Mouse (Mus musculus) ES-Bruce4 (cell line): Measurements from ENCODE around the gene Gm10570. TPM values are rescaled to one million over a fixed set of nuclear protein-coding genes. Genes with fewer than 3 reads are reported as not detected.

Source experiments
- H3K27ac ChIP-seq: 2 replicates; pipeline ENCODE4 v1.5.1; 2012; ENCODE audit warnings: low read length, inconsistent platforms; ENCODE audit not compliant: insufficient read depth
- H3K27me3 ChIP-seq: 2 replicates; pipeline ENCODE4 v1.6.1; 2012; ENCODE audit warnings: mild to moderate bottlenecking, low read length, inconsistent platforms; ENCODE audit not compliant: control insufficient read depth, poor library complexity, insufficient read depth, severe bottlenecking
- H3K36me3 ChIP-seq: 2 replicates; pipeline ENCODE4 v1.6.1; 2012; ENCODE audit warnings: inconsistent platforms, mild to moderate bottlenecking, low read length, moderate library complexity; ENCODE audit not compliant: control insufficient read depth, poor library complexity, insufficient read depth, severe bottlenecking
- H3K4me1 ChIP-seq: one replicate; pipeline ENCODE4 v1.8.1; 2011; ENCODE audit warnings: low read length; ENCODE audit not compliant: control insufficient read depth, insufficient read depth
- H3K4me3 ChIP-seq: 2 replicates; pipeline ENCODE4 v1.5.1; 2011; ENCODE audit warnings: low read depth, mild to moderate bottlenecking, low read length
- H3K9ac ChIP-seq: 2 replicates; pipeline ENCODE4 v1.6.1; 2012; ENCODE audit warnings: low read depth, mild to moderate bottlenecking, inconsistent platforms; ENCODE audit not compliant: poor library complexity, severe bottlenecking
- H3K9me3 ChIP-seq: replicated peaks from 2 replicates; pipeline ENCODE4 v1.6.1; 2012; ENCODE audit warnings: mild to moderate bottlenecking, low read length, inconsistent platforms; ENCODE audit not compliant: control insufficient read depth, poor library complexity, insufficient read depth, severe bottlenecking
- CTCF ChIP-seq: IDR thresholded peaks from one replicate; pipeline ENCODE4 v1.8.1; 2011; ENCODE audit warnings: low read depth, low read length
- EP300 ChIP-seq: IDR thresholded peaks from 2 replicates; pipeline ENCODE4 v1.6.1; 2011; ENCODE audit warnings: low read depth, low read length; ENCODE audit not compliant: insufficient read depth
- POLR2A ChIP-seq: IDR thresholded peaks from one replicate; pipeline ENCODE4 v1.8.1; 2011; ENCODE audit warnings: low read length; ENCODE audit not compliant: insufficient read depth
- polyA plus RNA-seq: library from polyadenylated mRNA; stranded (reverse); fragments of >200 nt; gene quantifications from 2 replicates; pipeline ENCODE4 v1.2.4, GENCODE M21; 2011; ENCODE audit warnings: low read depth; ENCODE audit not compliant: missing spikeins, insufficient read depth, insufficient read length

Gm10570 gene
- polyA plus RNA-seq, 1 experiment, result not detected

DNA sequence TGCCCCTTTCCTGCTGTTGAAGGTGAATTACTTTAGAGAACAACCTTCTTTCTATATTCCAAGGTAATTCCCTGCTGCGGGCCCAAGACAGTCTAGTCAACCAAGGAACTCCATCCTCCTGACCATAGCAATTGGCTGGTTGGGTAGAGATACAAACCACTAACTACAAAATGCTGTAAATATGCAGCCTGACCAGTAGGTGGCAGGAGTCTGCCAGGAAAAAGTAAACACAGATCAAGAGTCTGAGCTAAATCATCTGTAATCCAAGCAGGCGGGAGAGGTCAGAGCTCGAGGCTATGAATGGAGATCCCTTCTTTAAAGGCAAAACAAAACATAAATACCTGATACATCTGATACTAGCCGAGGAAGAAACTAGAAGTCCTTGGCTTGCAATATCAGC is 33.2 kb upstream of the Gm10570 start:
- Histone ChIP-seq H3K27me3 (no peaks in the 10 kb centered on the region), H3K4me1 (no peaks in the 10 kb centered on the region), H3K4me3 (no peak overlapping the region), H3K27ac (no peak overlapping the region), H3K36me3 (no peaks in the 10 kb centered on the region; the same call in 1 of the 2 replicates), H3K9ac (no peak overlapping the region), H3K9me3 (no peaks in the 10 kb centered on the region)
- TF ChIP-seq EP300, result no peak
- TF ChIP-seq CTCF, result no peak
- TF ChIP-seq POLR2A, result no peak

DNA sequence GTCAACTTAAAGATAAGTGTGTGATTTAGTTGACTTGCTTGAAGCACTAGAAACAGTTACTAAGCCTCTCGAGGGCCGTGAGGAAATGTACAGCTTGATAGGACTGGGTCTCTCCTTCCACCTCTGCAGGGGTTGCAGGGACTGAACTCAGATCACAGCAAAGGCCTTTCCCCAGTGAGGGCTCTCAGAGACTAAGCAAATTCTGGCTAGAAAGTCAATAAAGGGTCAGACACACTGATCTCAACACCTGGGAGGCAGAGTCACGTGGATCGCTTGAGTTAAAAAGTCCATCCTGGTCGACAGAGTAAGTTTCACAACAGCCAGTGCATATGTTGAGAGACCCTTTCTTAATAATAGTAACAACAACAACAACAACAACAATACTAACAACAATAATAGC is 27.4 kb upstream of the Gm10570 start:
- no peaks in the 10 kb centered on the region for H3K4me1 ChIP-seq
- no peaks in the 10 kb centered on the region for H3K9me3 ChIP-seq
- H3K4me3 ChIP-seq, result no peak overlapping the region
- H3K27me3 ChIP-seq, result no peaks in the 10 kb centered on the region
- H3K36me3 ChIP-seq, result peaks cover 3% of the 10 kb centered on the region; the same call in 1 of the 2 replicates
- no peak overlapping the region for H3K27ac ChIP-seq
- no peak for TF ChIP-seq EP300
- TF ChIP-seq POLR2A, result no peak
- TF ChIP-seq CTCF, result no peak
- no peak overlapping the region for H3K9ac ChIP-seq

DNA sequence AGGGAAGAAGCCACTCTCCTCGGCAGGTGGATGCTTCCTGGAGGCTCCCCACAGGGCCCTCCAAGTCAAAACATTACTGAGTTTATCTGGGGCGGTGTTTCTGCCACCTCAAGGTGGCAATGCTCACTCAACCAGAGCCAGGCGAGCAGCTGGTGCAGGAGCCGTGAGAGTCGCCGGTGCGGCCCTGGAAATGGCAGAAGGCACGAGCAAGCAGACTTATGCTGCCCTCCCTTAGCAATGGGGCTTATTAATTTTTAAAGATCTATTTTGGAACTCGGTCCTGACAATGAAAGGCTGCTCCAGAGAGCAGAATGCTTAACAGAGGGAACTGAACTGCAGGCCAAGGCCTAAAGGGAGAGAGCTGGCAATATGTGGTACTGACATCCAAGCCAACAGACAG is 18.9 kb upstream of the Gm10570 start:
- no peak overlapping the region for H3K9ac ChIP-seq
- H3K36me3 ChIP-seq, result peaks cover 9% of the 10 kb centered on the region; the same call in 1 of the 2 replicates
- no peaks in the 10 kb centered on the region for H3K27me3 ChIP-seq
- no peaks in the 10 kb centered on the region for H3K9me3 ChIP-seq
- H3K4me3 ChIP-seq, result no peak overlapping the region
- no peak overlapping the region for H3K27ac ChIP-seq
- no peak for TF ChIP-seq CTCF
- TF ChIP-seq POLR2A, result no peak
- no peak for TF ChIP-seq EP300
- H3K4me1 ChIP-seq, result peaks cover 2% of the 10 kb centered on the region

DNA sequence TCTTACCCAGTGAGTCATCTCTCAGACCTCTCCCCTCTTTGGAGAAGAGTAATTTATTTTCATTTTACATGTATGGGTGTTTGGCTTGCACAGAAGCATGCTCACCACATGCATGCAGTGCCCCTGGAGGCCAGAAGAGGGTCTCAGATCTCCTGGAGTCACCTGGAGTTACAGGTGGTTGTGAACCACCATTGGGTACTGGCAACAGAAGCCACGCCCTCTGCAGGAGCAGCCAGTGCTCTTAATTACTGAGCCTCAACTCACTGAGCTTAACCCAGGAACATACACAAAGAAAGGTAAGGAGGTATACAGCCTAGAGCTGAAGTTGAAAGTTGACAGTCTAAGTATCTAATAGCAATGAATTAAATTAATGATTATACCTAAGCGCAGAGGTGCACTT is 17.0 kb upstream of the Gm10570 start:
- H3K27ac ChIP-seq, result no peak overlapping the region
- no peaks in the 10 kb centered on the region for H3K9me3 ChIP-seq
- H3K4me3 ChIP-seq, result no peak overlapping the region
- H3K27me3 ChIP-seq, result no peaks in the 10 kb centered on the region
- H3K9ac ChIP-seq, result no peak overlapping the region
- TF ChIP-seq CTCF (peak; percentile 30), POLR2A (no peak), EP300 (no peak)
- H3K4me1 ChIP-seq, result peaks cover 2% of the 10 kb centered on the region
- H3K36me3 ChIP-seq, result peaks cover 14% of the 10 kb centered on the region; the same call in 1 of the 2 replicates

DNA sequence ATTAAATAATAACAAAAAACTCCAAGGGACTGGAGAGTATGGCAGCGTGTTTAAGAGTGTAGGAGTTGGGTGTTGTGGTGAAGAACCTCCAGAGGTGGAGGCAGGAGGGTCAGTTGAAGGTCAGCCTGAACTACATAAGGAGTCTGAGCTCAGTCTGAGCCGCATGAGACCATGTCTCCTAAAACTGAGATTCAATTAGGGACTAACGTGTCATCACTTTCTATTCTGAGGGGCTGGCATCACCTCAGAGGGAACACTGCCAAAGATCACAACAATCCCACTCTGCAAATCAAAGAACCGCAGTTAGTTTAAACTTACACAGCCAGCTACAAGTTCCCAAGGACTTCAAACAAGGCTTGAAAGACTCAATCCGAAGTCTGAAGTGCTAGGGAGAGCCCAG is 15.1 kb upstream of the Gm10570 start:
- Histone ChIP-seq H3K36me3 (peaks cover 14% of the 10 kb centered on the region; the same call in 1 of the 2 replicates), H3K4me3 (no peak overlapping the region), H3K9ac (no peak overlapping the region), H3K27ac (no peak overlapping the region), H3K4me1 (no peaks in the 10 kb centered on the region), H3K27me3 (no peaks in the 10 kb centered on the region), H3K9me3 (no peaks in the 10 kb centered on the region)
- TF ChIP-seq POLR2A (no peak), CTCF (no peak), EP300 (no peak)

GRCm38 (mm10) chr4:130323165-130323564 is 14.7 kb upstream of the Gm10570 start:
- Histone ChIP-seq H3K4me1 (no peaks in the 10 kb centered on the region), H3K9ac (no peak overlapping the region), H3K27me3 (no peaks in the 10 kb centered on the region), H3K4me3 (no peak overlapping the region), H3K9me3 (no peaks in the 10 kb centered on the region), H3K36me3 (peaks cover 12% of the 10 kb centered on the region; the same call in 1 of the 2 replicates), H3K27ac (no peak overlapping the region)
- no peak for TF ChIP-seq POLR2A
- TF ChIP-seq CTCF, result no peak
- no peak for TF ChIP-seq EP300
